Mouse (Mus musculus): ENCODE measurements around the gene Scg5.

Scg5 gene

DNA sequence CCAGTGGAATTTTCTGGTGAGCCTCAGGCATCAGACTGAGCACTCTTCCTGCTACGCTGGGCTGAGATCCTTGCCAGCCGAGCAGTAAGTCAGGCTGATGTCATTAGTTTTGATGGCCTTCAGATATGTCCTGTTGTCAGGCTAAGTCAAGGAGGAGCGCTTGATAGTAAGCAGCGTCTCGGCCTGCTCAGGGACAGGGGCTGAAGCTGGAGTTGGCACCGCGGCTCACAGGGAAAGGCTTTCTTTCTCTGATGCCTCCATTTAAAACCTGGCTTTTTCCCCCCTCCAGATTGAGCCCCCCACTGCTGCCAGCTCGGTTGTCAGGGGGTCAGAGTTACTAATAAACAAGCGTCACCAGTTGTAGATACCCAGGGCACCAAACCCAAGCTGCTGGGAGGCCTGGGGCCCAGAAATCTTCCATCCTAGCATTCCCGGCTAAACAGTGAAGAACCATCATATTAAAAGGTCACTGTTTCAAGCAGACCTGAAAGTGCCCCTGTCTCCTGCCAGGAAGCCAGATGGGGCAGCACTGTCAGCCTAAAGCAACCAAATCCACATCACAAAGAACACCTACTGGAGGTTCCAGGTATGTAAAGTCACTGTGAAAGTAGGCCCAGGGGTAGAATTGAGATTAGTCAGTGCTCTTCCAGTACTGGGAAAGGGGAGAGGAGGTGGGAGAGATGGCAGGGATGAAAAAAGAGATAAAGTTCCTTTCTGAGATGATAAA, 21.9 kb downstream of the Scg5 start:
- in situ Hi-C loops (cut with MboI): no loop called here

DNA sequence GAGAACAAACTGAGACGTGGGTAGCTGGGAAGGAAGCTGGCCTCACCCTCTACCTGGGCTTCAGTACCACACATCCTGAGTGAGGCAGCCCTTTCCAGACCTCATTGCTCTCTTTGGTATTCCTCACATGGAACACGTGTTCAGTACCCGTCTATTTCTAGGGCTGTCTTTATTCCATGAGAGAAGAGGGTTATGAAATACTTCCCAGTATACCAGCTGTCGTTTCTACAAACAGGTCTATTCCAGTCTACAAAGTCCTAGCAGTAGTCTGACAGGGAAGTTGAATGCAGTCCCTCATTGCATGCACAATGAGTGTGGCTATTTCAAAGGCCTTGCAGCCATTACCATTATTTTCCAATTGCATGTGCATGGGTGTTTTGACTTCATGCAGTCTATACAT, 23.2 kb downstream of the Scg5 start:
- in situ Hi-C loops (cut with MboI): no loop called here

GRCm38 (mm10) chr2:113803753-113804152, 25.2 kb downstream of the Scg5 start:
- in situ Hi-C loops (cut with MboI): no loop called here

DNA sequence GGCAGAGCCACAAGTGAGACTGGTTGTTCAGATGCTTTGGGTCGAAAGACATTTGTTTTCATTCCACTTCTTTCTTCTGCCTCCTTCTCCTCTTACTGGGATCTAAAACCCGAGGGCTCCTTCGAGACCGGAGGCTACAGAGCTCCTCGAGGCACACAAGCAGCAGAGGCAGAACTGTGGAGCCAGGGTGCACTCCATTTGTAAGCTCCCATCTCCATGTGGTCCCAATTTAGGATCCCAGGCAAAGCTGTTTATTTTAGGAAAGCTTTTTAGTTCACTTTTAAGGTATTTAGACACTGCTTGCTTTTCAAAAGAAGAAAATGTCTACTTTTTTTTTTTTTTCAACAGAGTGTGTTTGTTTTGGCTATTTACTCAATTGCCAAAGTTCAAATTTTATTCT, 28.1 kb downstream of the Scg5 start:
- in situ Hi-C loops (cut with MboI): no loop called here

- in situ Hi-C loops (cut with MboI): no loop called here
These were observed 30.3 kb downstream of the Scg5 start for GRCm38 (mm10) chr2:113798605-113799004.

DNA sequence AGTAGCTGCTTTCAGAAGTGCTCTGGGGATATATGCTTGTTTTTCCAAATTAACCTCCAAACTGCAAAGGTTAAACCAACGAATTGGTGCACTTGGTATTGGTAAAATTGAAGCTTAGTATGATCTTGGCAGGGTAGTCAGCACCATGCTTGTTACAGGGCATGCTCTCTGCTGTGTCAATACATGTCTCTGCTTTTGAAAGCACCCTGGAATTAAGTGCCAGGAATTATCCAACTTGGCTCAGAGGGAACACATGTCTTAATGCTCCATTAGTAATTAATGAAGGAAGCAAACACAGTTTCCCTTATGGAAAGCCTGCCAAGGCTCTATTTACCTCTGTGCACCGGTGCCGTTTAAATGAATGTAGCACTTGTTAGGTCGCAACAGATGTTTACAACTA, 33.7 kb downstream of the Scg5 start:
- in situ Hi-C loops (cut with MboI): no loop called here

- in situ Hi-C loops (cut with MboI): no loop called here
These were observed 35.4 kb downstream of the Scg5 start for GRCm38 (mm10) chr2:113793521-113793920.

GRCm38 (mm10) chr2:113788821-113789387, 40.0 kb downstream of the Scg5 start:
- in situ Hi-C loops (cut with MboI): no loop called here

GRCm38 (mm10) chr2:113787882-113788281, 41.0 kb downstream of the Scg5 start:
- in situ Hi-C loops (cut with MboI): no loop called here

- in situ Hi-C loops (cut with MboI): no loop called here
These were observed 44.1 kb downstream of the Scg5 start for GRCm38 (mm10) chr2:113784851-113785250.

DNA sequence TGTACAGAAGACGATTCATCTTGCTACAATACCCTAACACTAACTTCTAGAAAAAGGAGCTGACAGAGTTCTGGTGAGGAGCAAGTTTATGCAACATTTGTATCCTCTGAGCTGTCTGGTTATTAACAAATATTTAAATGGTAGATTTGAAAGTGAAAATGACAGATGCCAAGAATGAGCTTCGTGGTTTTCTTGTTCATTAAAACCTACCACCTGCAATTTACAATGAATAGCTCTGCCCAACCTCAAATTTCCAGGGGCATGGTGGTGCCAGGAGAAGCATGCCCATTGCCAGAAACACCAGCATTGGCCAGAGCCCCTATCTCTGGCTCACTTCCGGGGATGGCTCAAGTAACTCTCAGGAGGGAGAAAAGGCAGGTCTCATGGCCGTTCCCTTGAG, 47.4 kb downstream of the Scg5 start:
- in situ Hi-C loops (cut with MboI): no loop called here

GRCm38 (mm10) chr2:113781107-113781506, 47.8 kb downstream of the Scg5 start:
- in situ Hi-C loops (cut with MboI): no loop called here

DNA sequence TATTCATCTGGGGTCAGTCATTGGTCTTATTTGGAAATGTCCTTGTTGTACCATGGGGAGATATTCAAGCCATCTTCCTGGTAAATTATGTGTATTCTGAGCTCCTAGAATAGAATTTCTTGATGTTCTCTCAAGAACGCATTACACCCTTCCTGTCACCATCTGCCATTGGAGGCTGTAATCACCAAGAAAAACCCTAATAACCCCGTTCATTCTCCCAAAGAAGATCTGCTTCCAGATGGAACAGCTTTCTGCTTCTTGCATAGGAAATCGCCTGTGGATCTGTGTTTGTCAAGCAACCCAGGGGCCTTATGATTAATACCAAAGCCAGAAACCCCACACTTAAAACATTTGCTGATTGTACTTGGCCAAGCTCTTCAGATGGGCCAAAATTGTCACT, 49.6 kb downstream of the Scg5 start:
- in situ Hi-C loops (cut with MboI): no loop called here

DNA sequence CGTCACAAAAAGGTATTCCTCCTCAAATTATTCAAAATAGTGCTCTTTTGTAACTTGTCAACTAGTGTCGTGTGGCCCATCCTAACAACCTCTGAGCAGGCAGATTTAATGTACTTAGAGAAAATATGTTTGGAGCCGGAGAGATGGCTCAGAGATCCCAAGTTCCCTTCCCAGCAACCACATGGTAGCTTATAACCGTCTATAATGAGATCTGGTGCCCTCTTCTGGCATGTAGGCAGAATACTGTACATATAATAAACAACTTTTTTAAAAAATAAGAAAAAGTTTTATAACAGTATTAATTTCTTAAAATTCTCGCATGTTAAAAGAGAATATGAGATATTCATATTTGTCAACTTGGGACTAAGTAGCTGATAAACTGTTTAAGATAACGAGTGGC, 50.9 kb downstream of the Scg5 start:
- in situ Hi-C loops (cut with MboI): no loop called here

GRCm38 (mm10) chr2:113776297-113776696, 52.6 kb downstream of the Scg5 start:
- in situ Hi-C loops (cut with MboI): no loop called here

DNA sequence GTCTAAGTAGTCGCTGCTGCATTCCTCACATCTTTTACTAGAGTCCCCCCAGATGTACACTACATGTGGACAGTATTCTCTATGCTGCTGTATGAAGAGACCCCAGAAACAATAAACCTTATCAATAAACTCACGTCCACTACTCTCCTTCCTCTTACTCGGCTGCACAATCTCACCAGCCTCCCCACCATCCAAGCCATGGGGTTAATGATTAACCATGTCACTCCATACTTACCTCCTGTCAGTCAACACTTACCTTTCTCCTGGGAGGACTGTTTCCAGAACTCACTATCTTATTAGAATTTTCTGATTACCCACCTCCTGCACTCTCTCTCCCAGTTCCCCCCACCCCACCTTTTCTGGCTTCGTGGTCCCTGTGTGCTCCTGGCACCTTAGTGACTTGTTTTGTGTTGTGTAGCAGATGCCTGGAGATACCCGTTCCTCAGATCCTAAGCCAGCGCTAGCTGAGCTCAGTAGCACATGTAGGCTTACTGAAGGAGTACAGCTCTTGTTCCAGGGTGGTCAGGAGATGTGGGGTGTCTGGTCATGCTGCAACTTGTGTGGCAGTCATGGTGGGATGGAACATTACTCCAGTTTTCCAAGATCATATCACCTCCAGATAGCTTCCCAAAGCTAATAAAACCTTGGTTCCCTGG, 54.6 kb downstream of the Scg5 start:
- in situ Hi-C loops (cut with MboI): no loop called here

GRCm38 (mm10) chr2:113768541-113769303, 60.2 kb downstream of the Scg5 start:
- in situ Hi-C loops (cut with MboI): no loop called here

- in situ Hi-C loops (cut with MboI): no loop called here
These were observed 63.0 kb downstream of the Scg5 start for GRCm38 (mm10) chr2:113765885-113766284.

- in situ Hi-C loops (cut with MboI): no loop called here
These were observed 64.0 kb downstream of the Scg5 start for GRCm38 (mm10) chr2:113764968-113765367.

DNA sequence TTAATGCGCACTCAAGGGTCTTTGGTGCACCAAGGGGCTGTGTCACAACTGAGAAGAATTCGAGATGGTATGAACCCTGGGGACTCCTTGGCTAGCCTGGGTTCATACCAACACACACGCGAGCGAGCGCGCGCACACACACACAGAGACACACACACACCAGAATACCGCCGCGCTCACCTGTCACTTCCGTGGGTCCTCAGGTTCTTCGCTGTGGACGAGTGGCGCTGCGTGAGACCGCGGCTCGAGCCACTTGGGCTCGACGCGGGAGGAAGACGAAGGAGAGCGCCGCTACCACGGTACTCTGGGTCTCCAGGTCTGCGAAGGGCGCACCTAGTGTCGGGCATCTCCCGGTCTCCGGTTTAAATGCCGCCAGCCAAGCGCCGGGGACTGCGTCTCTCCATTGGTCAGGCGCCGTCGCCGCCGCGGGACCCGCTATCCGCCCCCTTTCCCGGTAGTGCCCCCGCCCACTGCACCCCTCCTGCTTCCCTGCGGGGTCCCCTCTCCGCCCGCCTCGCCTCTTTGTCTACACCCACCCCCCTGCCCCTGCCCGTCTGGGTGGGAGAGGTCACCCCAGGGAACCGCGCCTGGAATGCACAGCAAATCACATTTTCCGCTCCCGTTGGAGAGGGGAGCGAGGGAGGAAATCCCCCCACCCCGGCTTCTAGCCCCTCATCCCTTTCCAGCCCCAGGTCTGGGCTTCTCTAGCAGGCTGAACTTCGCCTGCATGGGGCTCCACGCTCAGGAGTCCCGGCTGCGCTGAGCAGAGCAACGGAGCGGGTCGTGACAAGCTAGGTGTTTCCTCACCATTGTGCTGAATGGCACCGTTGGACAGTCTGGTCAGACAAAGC, 70.4 kb downstream of the Scg5 start, which contains the start of gene Grem1:
TSS of gene Grem1 (minus strand) at position 336 of the 851 bp plus-strand sequence.
- in situ Hi-C loops (cut with MboI): no loop called here

DNA sequence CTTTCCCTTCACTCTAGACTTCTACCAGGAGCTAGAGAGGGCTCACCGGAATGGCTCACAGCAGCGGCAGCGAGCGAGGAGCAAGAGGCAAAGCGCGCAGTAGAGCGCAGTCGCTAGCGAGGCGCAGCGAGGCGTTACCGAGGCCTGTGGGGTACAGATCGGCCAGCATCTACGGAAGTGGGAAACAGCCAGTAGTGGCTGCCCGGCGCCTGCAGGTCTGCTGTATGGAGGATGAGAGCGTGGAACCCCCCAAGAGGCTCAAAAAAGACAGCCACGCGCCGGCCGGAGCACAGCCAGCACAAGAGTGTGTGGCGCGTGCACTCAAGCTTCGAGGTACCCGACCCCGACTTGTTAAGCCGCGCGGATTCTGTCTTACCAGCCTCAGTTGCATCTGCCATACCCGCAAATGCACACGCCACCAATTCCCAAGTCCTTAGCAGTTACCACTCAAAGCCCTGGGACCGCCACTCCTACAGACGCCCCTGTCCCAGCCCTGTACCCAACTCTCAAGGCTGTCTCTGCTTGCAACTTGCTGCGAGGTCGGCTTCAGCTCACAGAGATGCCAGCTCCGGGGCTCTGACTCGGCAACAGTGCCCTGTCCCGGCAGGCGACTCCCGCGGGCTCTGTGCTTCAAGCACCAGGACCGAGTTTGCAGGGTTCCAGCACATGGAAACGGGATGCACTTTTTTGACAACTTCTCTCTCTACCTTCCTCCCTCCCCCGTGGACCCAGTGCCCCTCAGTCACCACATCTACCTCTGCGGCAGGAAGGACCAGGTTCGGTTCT, 71.2 kb downstream of the Scg5 start:
- in situ Hi-C loops (cut with MboI): no loop called here
